Mouse (Mus musculus) urinary bladder, postnatal 14 days (tissue): ENCODE results near the gene Etv5.

Source experiments
- DNase-seq: peaks from one replicate; pipeline ENCODE4 v3.0.0; 2021; ENCODE audit warnings: low spot score

The Etv5 gene

GRCm38 (mm10) chr16:22439499-22440177 lies at the start of gene Etv5:
TSS of gene Etv5 (minus strand) at chr16:22439719.
- peak; percentile 99 for DNase-seq

GRCm38 (mm10) chr16:22483900-22484299 lies 44.4 kb upstream of the Etv5 start:
- DNase-seq = no peak

- no peak for DNase-seq
Measured at GRCm38 (mm10) chr16:22479322-22479721, 39.8 kb upstream of the Etv5 start.

- DNase-seq = no peak
Measured at GRCm38 (mm10) chr16:22471728-22472127, 32.2 kb upstream of the Etv5 start.

GRCm38 (mm10) chr16:22469385-22469784 lies 29.9 kb upstream of the Etv5 start:
- DNase-seq = no peak

GRCm38 (mm10) chr16:22467111-22467510 lies 27.6 kb upstream of the Etv5 start:
- no peak for DNase-seq

GRCm38 (mm10) chr16:22466381-22466780 lies 26.9 kb upstream of the Etv5 start:
- DNase-seq = no peak

GRCm38 (mm10) chr16:22462220-22462619 lies 22.7 kb upstream of the Etv5 start:
- DNase-seq = no peak

- no peak for DNase-seq
Measured at GRCm38 (mm10) chr16:22461728-22462127, 22.2 kb upstream of the Etv5 start.

GRCm38 (mm10) chr16:22460960-22461359 lies 21.4 kb upstream of the Etv5 start:
- no peak for DNase-seq

GRCm38 (mm10) chr16:22452082-22452481 lies 12.6 kb upstream of the Etv5 start:
- peak; percentile 54 for DNase-seq

GRCm38 (mm10) chr16:22448093-22448492 lies 8.6 kb upstream of the Etv5 start:
- DNase-seq = no peak

GRCm38 (mm10) chr16:22444786-22445185 lies 5.3 kb upstream of the Etv5 start:
- no peak for DNase-seq

- no peak for DNase-seq
Measured at GRCm38 (mm10) chr16:22442202-22442601, 2.7 kb upstream of the Etv5 start.

GRCm38 (mm10) chr16:22441317-22441716 lies 1.8 kb upstream of the Etv5 start:
- DNase-seq = no peak

GRCm38 (mm10) chr16:22440269-22440668 lies 750 bp upstream of the Etv5 start:
- peak; percentile 35 for DNase-seq

- peak; percentile 59 for DNase-seq
Measured at GRCm38 (mm10) chr16:22438441-22439373, 812 bp downstream of the Etv5 start.

GRCm38 (mm10) chr16:22436106-22436505 lies 3.4 kb downstream of the Etv5 start:
- no peak for DNase-seq

GRCm38 (mm10) chr16:22434530-22434929 lies 5.0 kb downstream of the Etv5 start:
- no peak for DNase-seq

GRCm38 (mm10) chr16:22433944-22434343 lies 5.6 kb downstream of the Etv5 start:
- DNase-seq = no peak

GRCm38 (mm10) chr16:22431773-22432172 lies 7.7 kb downstream of the Etv5 start:
- DNase-seq = no peak

- DNase-seq = no peak
Measured at GRCm38 (mm10) chr16:22431335-22431734, 8.2 kb downstream of the Etv5 start.
